ENCODE assay signal across 8 mouse cellular contexts in the genomic region with DNA sequence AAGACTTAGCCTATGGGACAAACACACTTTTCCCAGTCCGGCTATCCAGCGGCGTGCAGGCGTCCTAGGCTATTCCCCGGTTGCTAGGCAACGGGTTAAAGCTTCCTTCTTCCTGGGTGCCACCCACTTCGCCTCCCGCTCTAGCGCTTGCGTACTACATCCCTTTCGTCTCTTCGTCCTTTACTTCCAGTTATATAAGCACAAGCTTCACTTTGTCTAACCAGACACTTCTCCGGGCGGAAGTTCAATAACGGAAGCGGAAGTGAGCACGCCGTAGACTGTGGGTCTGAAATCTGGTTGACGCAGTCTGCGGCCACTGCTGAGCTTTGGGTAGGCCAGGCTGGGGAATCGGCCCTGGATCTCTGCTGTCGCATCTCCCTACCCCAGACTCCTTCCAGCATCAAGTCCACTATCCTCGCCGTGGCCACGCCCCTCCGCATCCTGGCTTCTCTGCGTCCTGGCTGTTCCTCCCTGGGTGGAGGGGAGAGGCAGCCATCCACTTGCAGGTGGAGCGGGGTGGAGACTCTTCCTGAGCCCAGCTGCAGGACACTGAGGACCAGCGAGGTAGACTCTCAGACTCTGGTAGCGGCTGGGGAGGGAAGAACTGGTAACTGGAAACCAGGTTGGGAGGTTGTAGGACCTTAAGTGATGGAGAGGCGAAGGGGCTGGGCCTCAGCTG. TPM values are rescaled to one million over a fixed set of nuclear protein-coding genes. Genes with fewer than 3 reads are reported as not detected.
DNase-seq lines count a peak whose midpoint lies in the region; ATAC-seq lines count a peak whose summit lies in the region.

A gene (plus strand): TSS at position 206 of the 679 bp plus-strand sequence.

- H3K27ac ChIP-seq in hindbrain, embryonic 14.5 days = peak within 1 kb of the TSS; percentile 81

- peak within 1 kb of the TSS; percentile 90 for H3K4me2 ChIP-seq in hindbrain, embryonic 14.5 days (replicated peaks)

- no peaks in the 10 kb centered on the region for H3K9me3 ChIP-seq in hindbrain, embryonic 14.5 days (ENCODE audit: control insufficient read depth, low read length)

- under 1% methylated on average over 31 of the region's 31 CpGs for WGBS in hindbrain, embryonic 14.5 days

- peaks cover 30% of the 10 kb centered on the region for H3K4me1 ChIP-seq in hindbrain, embryonic 14.5 days (replicated peaks; ENCODE audit: control insufficient read depth, insufficient read depth, low read length)

- DNase-seq in T-cell, adult 2 months (ENCODE audit: low spot score) = peak; percentile 93
- DNase-seq in cerebellum, postnatal 25 days = peak; percentile 83 to 86
- peak; percentile 76 to 80 for DNase-seq in frontal cortex, postnatal 25 days (ENCODE audit: low spot score in 2 of 2)
- DNase-seq in hindbrain, embryonic 14.5 days (ENCODE audit: low spot score) = peak; percentile 95
- DNase-seq in layer of hippocampus, postnatal 36 days = peak; percentile 89 to 91
- peak; percentile 97 for DNase-seq in lung, postnatal 36 days
- DNase-seq in retina, postnatal 1 day = peak; percentile 97
- peak; percentile 52 for DNase-seq in urinary bladder, adult 2 months (ENCODE audit: low spot score)

- H3K4me3 ChIP-seq in hindbrain, embryonic 14.5 days (replicated peaks; ENCODE audit: low read length) = peak within 1 kb of the TSS; percentile 57

- H3K9ac ChIP-seq in hindbrain, embryonic 14.5 days = peak within 1 kb of the TSS; percentile 84

- no peaks in the 10 kb centered on the region for H3K36me3 ChIP-seq in hindbrain, embryonic 14.5 days (replicated peaks; ENCODE audit: control insufficient read depth, insufficient read depth)

- peak; percentile 99 for ATAC-seq in hindbrain, embryonic 14.5 days (ENCODE audit: low FRiP score)

- no peaks in the 10 kb centered on the region for H3K27me3 ChIP-seq in hindbrain, embryonic 14.5 days (ENCODE audit: control insufficient read depth, insufficient read depth, low read length)

RNA-seq across cellular contexts. Expression of the gene that starts here (rescaled TPM):
- 45.2 and 50.4 TPM in 2 replicates for polyA plus RNA-seq in hindbrain, embryonic 14.5 days (2014; fragmentation: Nextera tagmentation; extraction: Ambion mirVana)
- total RNA-seq in layer of hippocampus, postnatal 36 days (2021) = 10 to 100 TPM; 46.8 to 50.2 TPM
- polyA plus RNA-seq in urinary bladder, adult 2 months (2012; rRNA removed) = 16.9 and 18.1 TPM in 2 replicates

Comparison
In these comparisons a context has a peak if more than half of its experiments do, and no peak if none do; other contexts are left out.
1. Peak in every context shown above with its lines: DNase-seq, ATAC-seq, H3K4me3 ChIP-seq and H3K27ac ChIP-seq.